Mouse (Mus musculus) macrophage (primary cell): ENCODE measurements around the gene Aplp2. TPM values are rescaled to one million over a fixed set of nuclear protein-coding genes. Genes with fewer than 3 reads are reported as not detected.

Experiments used
- H3K27ac ChIP-seq: fragments of 350-480 bp; formaldehyde crosslinking; 2 replicates; pipeline ENCODE4 v1.9.0; 2021
- H3K36me3 ChIP-seq: fragments of 350-480 bp; formaldehyde crosslinking; 2 replicates; pipeline ENCODE4 v1.9.0; 2021; ENCODE audit errors: inconsistent target
- H3K4me3 ChIP-seq: fragments of 350-480 bp; formaldehyde crosslinking; 2 replicates; pipeline ENCODE4 v1.9.0; 2021; ENCODE audit errors: inconsistent target
- H3K79me2 ChIP-seq: fragments of 350-480 bp; formaldehyde crosslinking; 2 replicates; pipeline ENCODE4 v1.9.0; 2021; ENCODE audit errors: inconsistent target
- WGBS: methylation state at CpG from one replicate; pipeline ENCODE4 v1.1.7; 2026; ENCODE audit warnings: inconsistent platforms; ENCODE audit not compliant: missing documents; 5-methylcytosine and 5-hydroxymethylcytosine counted together
- polyA plus RNA-seq: library from polyadenylated mRNA; stranded (reverse); fragments of 250-400 nt; gene quantifications from 3 replicates; pipeline ENCODE4 v1.2.4, GENCODE M21; 2018; ENCODE audit warnings: inconsistent platforms

Gene Aplp2
- polyA plus RNA-seq, 1 experiment from 2014 or later = 1,267 TPM

- Histone ChIP-seq H3K79me2 (peaks cover 58% of the 10 kb centered on the region), H3K27ac (no peak overlapping the region), H3K4me3 (peak overlapping the region; percentile 50), H3K36me3 (no peaks in the 10 kb centered on the region)
- 49% methylated on average over 7 of the region's 7 CpGs for WGBS
These were observed 1.5 kb downstream of the Aplp2 start for GRCm38 (mm10) chr9:31210163-31210562.

GRCm38 (mm10) chr9:31209502-31209901 is 2.1 kb downstream of the Aplp2 start:
- H3K4me3 ChIP-seq = no peak overlapping the region
- no peaks in the 10 kb centered on the region for H3K36me3 ChIP-seq
- no peak overlapping the region for H3K27ac ChIP-seq
- WGBS = 100% methylated on average over 1 of the region's 1 CpGs
- peaks cover 65% of the 10 kb centered on the region for H3K79me2 ChIP-seq

- WGBS = 100% methylated on average over 3 of the region's 3 CpGs
- no peaks in the 10 kb centered on the region for H3K36me3 ChIP-seq
- H3K4me3 ChIP-seq = no peak overlapping the region
- no peak overlapping the region for H3K27ac ChIP-seq
- peaks cover 82% of the 10 kb centered on the region for H3K79me2 ChIP-seq
These were observed 3.9 kb downstream of the Aplp2 start for GRCm38 (mm10) chr9:31207732-31208131.

GRCm38 (mm10) chr9:31204722-31205121 is 6.9 kb downstream of the Aplp2 start:
- H3K4me3 ChIP-seq = no peak overlapping the region
- H3K36me3 ChIP-seq = no peaks in the 10 kb centered on the region
- H3K79me2 ChIP-seq = peaks cover 100% of the 10 kb centered on the region
- 53% methylated on average over 6 of the region's 6 CpGs for WGBS
- no peak overlapping the region for H3K27ac ChIP-seq

- Histone ChIP-seq H3K27ac (no peak overlapping the region), H3K4me3 (no peak overlapping the region), H3K79me2 (peaks cover 100% of the 10 kb centered on the region), H3K36me3 (no peaks in the 10 kb centered on the region)
- 92% methylated on average over 15 of the region's 16 CpGs for WGBS
These were observed 7.9 kb downstream of the Aplp2 start for GRCm38 (mm10) chr9:31203571-31204210.

GRCm38 (mm10) chr9:31203068-31203467 is 8.5 kb downstream of the Aplp2 start:
- Histone ChIP-seq H3K27ac (no peak overlapping the region), H3K36me3 (no peaks in the 10 kb centered on the region), H3K4me3 (no peak overlapping the region), H3K79me2 (peaks cover 100% of the 10 kb centered on the region)
- 90% methylated on average over 6 of the region's 6 CpGs for WGBS

- peaks cover 100% of the 10 kb centered on the region for H3K79me2 ChIP-seq
- peaks cover 8% of the 10 kb centered on the region; the same call in 1 of the 2 replicates for H3K36me3 ChIP-seq
- no peak overlapping the region for H3K27ac ChIP-seq
- no peak overlapping the region for H3K4me3 ChIP-seq
- WGBS = 23% methylated on average over 3 of the region's 3 CpGs
These were observed 13.0 kb downstream of the Aplp2 start for GRCm38 (mm10) chr9:31198614-31199013.

- H3K27ac ChIP-seq = no peak overlapping the region
- WGBS = 93% methylated on average over 7 of the region's 7 CpGs
- peaks cover 100% of the 10 kb centered on the region for H3K79me2 ChIP-seq
- H3K4me3 ChIP-seq = no peak overlapping the region
- H3K36me3 ChIP-seq = peaks cover 11% of the 10 kb centered on the region; the same call in 1 of the 2 replicates
These were observed 13.8 kb downstream of the Aplp2 start for GRCm38 (mm10) chr9:31197782-31198181.

GRCm38 (mm10) chr9:31196742-31197141 is 14.9 kb downstream of the Aplp2 start:
- H3K36me3 ChIP-seq = peaks cover 11% of the 10 kb centered on the region; the same call in 1 of the 2 replicates
- H3K27ac ChIP-seq = no peak overlapping the region
- peaks cover 100% of the 10 kb centered on the region for H3K79me2 ChIP-seq
- H3K4me3 ChIP-seq = no peak overlapping the region

- 92% methylated on average over 1 of the region's 1 CpGs for WGBS
- Histone ChIP-seq H3K27ac (no peak overlapping the region), H3K4me3 (no peak overlapping the region), H3K79me2 (peaks cover 100% of the 10 kb centered on the region), H3K36me3 (peaks cover 11% of the 10 kb centered on the region; the same call in 1 of the 2 replicates)
These were observed 16.0 kb downstream of the Aplp2 start for GRCm38 (mm10) chr9:31195573-31195972.

GRCm38 (mm10) chr9:31192378-31192777 is 19.2 kb downstream of the Aplp2 start:
- no peak overlapping the region for H3K4me3 ChIP-seq
- H3K36me3 ChIP-seq = peaks cover 11% of the 10 kb centered on the region; the same call in 1 of the 2 replicates
- whole genome bisulfite sequencing = 94% methylated on average over 7 of the region's 7 CpGs
- peaks cover 99% of the 10 kb centered on the region for H3K79me2 ChIP-seq
- H3K27ac ChIP-seq = no peak overlapping the region

GRCm38 (mm10) chr9:31191543-31191942 is 20.1 kb downstream of the Aplp2 start:
- peaks cover 94% of the 10 kb centered on the region for H3K79me2 ChIP-seq
- no peak overlapping the region for H3K4me3 ChIP-seq
- 91% methylated on average over 7 of the region's 7 CpGs for WGBS
- H3K36me3 ChIP-seq = peaks cover 11% of the 10 kb centered on the region; the same call in 1 of the 2 replicates
- H3K27ac ChIP-seq = no peak overlapping the region

GRCm38 (mm10) chr9:31189194-31189593 is 22.4 kb downstream of the Aplp2 start:
- Histone ChIP-seq H3K79me2 (peaks cover 94% of the 10 kb centered on the region), H3K36me3 (peaks cover 8% of the 10 kb centered on the region; the same call in 1 of the 2 replicates), H3K27ac (no peak overlapping the region), H3K4me3 (no peak overlapping the region)
- WGBS = 94% methylated on average over 2 of the region's 2 CpGs

GRCm38 (mm10) chr9:31184439-31184838 is 27.2 kb downstream of the Aplp2 start:
- no peak overlapping the region for H3K27ac ChIP-seq
- H3K36me3 ChIP-seq = no peaks in the 10 kb centered on the region
- no peak overlapping the region for H3K4me3 ChIP-seq
- WGBS = 97% methylated on average over 5 of the region's 5 CpGs
- peaks cover 93% of the 10 kb centered on the region for H3K79me2 ChIP-seq

GRCm38 (mm10) chr9:31183061-31183460 is 28.6 kb downstream of the Aplp2 start:
- Histone ChIP-seq H3K36me3 (no peaks in the 10 kb centered on the region), H3K79me2 (peaks cover 90% of the 10 kb centered on the region), H3K4me3 (no peak overlapping the region), H3K27ac (no peak overlapping the region)
- 77% methylated on average over 4 of the region's 4 CpGs for WGBS
